Mouse (Mus musculus) right cerebral cortex, adult 2 months (tissue): ENCODE measurements around the gene Srgap3.

Source experiments
- DNase-seq, 2 experiments: peaks; one replicate each; pipeline ENCODE4 v3.0.0; 2021 to 2022; ENCODE audit warnings: low spot score in 2 of 2

The Srgap3 gene

GRCm38 (mm10) chr6:112912552-112912951, 34.5 kb downstream of the Srgap3 start:
- DNase-seq = no peak

- no peak for DNase-seq
These were observed 37.4 kb downstream of the Srgap3 start for GRCm38 (mm10) chr6:112909711-112910110.

- no peak for DNase-seq
These were observed 39.0 kb downstream of the Srgap3 start for GRCm38 (mm10) chr6:112907887-112908584.

GRCm38 (mm10) chr6:112903796-112904195, 43.3 kb downstream of the Srgap3 start:
- DNase-seq = no peak

GRCm38 (mm10) chr6:112903226-112903625, 43.8 kb downstream of the Srgap3 start:
- DNase-seq = no peak

- DNase-seq = no peak
These were observed 44.3 kb downstream of the Srgap3 start for GRCm38 (mm10) chr6:112902791-112903190.

GRCm38 (mm10) chr6:112900306-112900705, 46.8 kb downstream of the Srgap3 start:
- peak; percentile 36 to 47 for DNase-seq

- no peak for DNase-seq
These were observed 47.4 kb downstream of the Srgap3 start for GRCm38 (mm10) chr6:112899711-112900110.

- no peak for DNase-seq
These were observed 47.8 kb downstream of the Srgap3 start for GRCm38 (mm10) chr6:112899276-112899675.

- no peak for DNase-seq
These were observed 48.6 kb downstream of the Srgap3 start for GRCm38 (mm10) chr6:112898435-112898834.

- no peak for DNase-seq
These were observed 50.7 kb downstream of the Srgap3 start for GRCm38 (mm10) chr6:112896372-112896771.

GRCm38 (mm10) chr6:112890331-112890751, 56.7 kb downstream of the Srgap3 start:
- DNase-seq = no peak

- DNase-seq = peak in 1 of 2 experiments; percentile 55
These were observed 63.4 kb downstream of the Srgap3 start for GRCm38 (mm10) chr6:112883588-112884135.

GRCm38 (mm10) chr6:112880048-112880534, 67.0 kb downstream of the Srgap3 start:
- DNase-seq = peak; percentile 68 to 79

- DNase-seq = peak in 1 of 2 experiments; percentile 43
These were observed 67.9 kb downstream of the Srgap3 start for GRCm38 (mm10) chr6:112879154-112879553.

- DNase-seq = no peak
These were observed 73.8 kb downstream of the Srgap3 start for GRCm38 (mm10) chr6:112873089-112873835.

GRCm38 (mm10) chr6:112871241-112871780, 75.8 kb downstream of the Srgap3 start:
- DNase-seq = no peak

GRCm38 (mm10) chr6:112868197-112868957, 78.7 kb downstream of the Srgap3 start:
- no peak for DNase-seq

GRCm38 (mm10) chr6:112866096-112866495, 81.0 kb downstream of the Srgap3 start:
- DNase-seq = no peak

- DNase-seq = peak in 1 of 2 experiments; percentile 59
These were observed 82.0 kb downstream of the Srgap3 start for GRCm38 (mm10) chr6:112865021-112865531.

- DNase-seq = no peak
These were observed 84.6 kb downstream of the Srgap3 start for GRCm38 (mm10) chr6:112862465-112862864.
